Mouse (Mus musculus) midbrain, embryonic 16.5 days (tissue): ENCODE data around the gene Gm10192. TPM values are rescaled to one million over a fixed set of nuclear protein-coding genes. Genes with fewer than 3 reads are reported as not detected.
A peak's percentile ranks its signal among the peaks of the same experiment; 100 is the strongest.
"Not testable (repeated sequence)": the region's sequence is repeated elsewhere in the genome, so short reads cannot be mapped to it uniquely, and the experiment has no call there.

Experiments used
- ATAC-seq: fragments of 200-750 bp; cut with Nextera tagmentation; 2 replicates; pipeline ENCODE4 v1.8.0; 2017; ENCODE audit warnings: moderate TSS enrichment
- H3K27ac ChIP-seq: fragments of 300-500 bp; sonication (generic); 2 replicates; pipeline ENCODE4 v1.5.1; 2014; ENCODE audit warnings: mild to moderate bottlenecking, low read length, mixed read lengths
- H3K27me3 ChIP-seq: fragments of 300-500 bp; sonication (generic); 2 replicates; pipeline ENCODE4 v1.6.1; 2014; ENCODE audit warnings: low read depth, low read length, mixed read lengths; ENCODE audit not compliant: control insufficient read depth, insufficient read depth
- H3K36me3 ChIP-seq: fragments of 300-500 bp; sonication (generic); 2 replicates; pipeline ENCODE4 v1.6.1; 2014; ENCODE audit warnings: mild to moderate bottlenecking, low read length, moderate library complexity, mixed read lengths; ENCODE audit not compliant: control insufficient read depth, insufficient read depth
- H3K4me1 ChIP-seq: fragments of 300-500 bp; sonication (generic); 2 replicates; pipeline ENCODE4 v1.6.1; 2014; ENCODE audit warnings: mild to moderate bottlenecking, low read length, mixed read lengths; ENCODE audit not compliant: control insufficient read depth, insufficient read depth
- H3K4me2 ChIP-seq: fragments of 300-500 bp; sonication (generic); 2 replicates; pipeline ENCODE4 v1.6.1; 2014; ENCODE audit warnings: mild to moderate bottlenecking, low read length, mixed read lengths
- H3K4me3 ChIP-seq: fragments of 300-500 bp; sonication (generic); 2 replicates; pipeline ENCODE4 v1.5.1; 2014; ENCODE audit warnings: low read depth, mild to moderate bottlenecking, low read length, moderate library complexity, mixed read lengths
- H3K9ac ChIP-seq: fragments of 300-500 bp; sonication (generic); 2 replicates; pipeline ENCODE4 v1.6.1; 2014; ENCODE audit warnings: low read depth, low read length, mixed read lengths
- H3K9me3 ChIP-seq: fragments of 300-500 bp; sonication (generic); replicated peaks from 2 replicates; pipeline ENCODE4 v1.6.1; 2014; ENCODE audit warnings: mild to moderate bottlenecking, low read length, mixed read lengths; ENCODE audit not compliant: control insufficient read depth, poor library complexity, severe bottlenecking
- WGBS: fragments of 180-500 bp; shearing (Covaris S2); extraction: QIAGEN DNeasy Blood & Tissue Kit; methylation state at CpG from one replicate; pipeline ENCODE4 v1.1.7; 2014; 5-methylcytosine and 5-hydroxymethylcytosine counted together
- polyA plus RNA-seq: library from polyadenylated mRNA; unstranded; fragments of >200 nt; fragmentation: Nextera tagmentation; extraction: Ambion mirVana; gene quantifications from 2 replicates; pipeline ENCODE4 v1.2.1, GENCODE M21; 2015

Gene Gm10192
- not detected in 2 replicates for polyA plus RNA-seq

DNA sequence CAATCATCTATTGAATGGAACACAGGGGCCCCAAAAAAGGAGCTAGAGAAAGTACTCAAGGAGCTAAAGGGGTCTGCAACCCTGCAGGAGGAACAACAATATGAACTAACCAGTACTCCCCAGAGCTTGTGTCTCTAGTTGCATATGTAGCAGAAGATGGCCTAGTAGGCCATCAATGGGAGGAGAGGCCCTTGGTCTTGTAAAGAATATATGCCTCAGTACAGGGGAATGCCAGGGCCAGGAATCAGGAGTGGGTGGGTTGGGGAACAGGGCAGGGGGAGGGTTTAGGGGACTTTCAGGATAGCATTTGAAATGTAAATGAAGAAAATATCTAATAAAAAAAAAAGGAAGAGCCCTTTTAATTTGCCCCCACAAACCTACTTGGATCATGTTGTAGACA is at the start of gene Gm10192:
Gene Gm10192 (minus strand): TSS at position 101 of the 400 bp plus-strand sequence.
- H3K27ac ChIP-seq, H3K4me2 ChIP-seq, H3K4me3 ChIP-seq, H3K9ac ChIP-seq, H3K9me3 ChIP-seq, H3K27me3 ChIP-seq, ATAC-seq, H3K4me1 ChIP-seq, H3K36me3 ChIP-seq: not testable (repeated sequence)

- ATAC-seq = 0 out of 2 replicates have a peak, but pooled peaks have one; percentile 32
- Histone ChIP-seq H3K9me3 (no peaks in the 10 kb centered on the region), H3K4me3 (no peak overlapping the region), H3K4me2 (no peak overlapping the region), H3K36me3 (no peaks in the 10 kb centered on the region), H3K27ac (no peak overlapping the region), H3K27me3 (no peaks in the 10 kb centered on the region), H3K9ac (no peak overlapping the region), H3K4me1 (no peaks in the 10 kb centered on the region)
- 40% methylated on average over 5 of the region's 5 CpGs for WGBS
These were observed 47.6 kb upstream of the Gm10192 start for GRCm38 (mm10) chr4:97230411-97231104.

GRCm38 (mm10) chr4:97219701-97220100 is 36.7 kb upstream of the Gm10192 start:
- H3K9ac ChIP-seq = no peak overlapping the region
- no peak overlapping the region for H3K4me3 ChIP-seq
- H3K9me3 ChIP-seq = no peaks in the 10 kb centered on the region
- 96% methylated on average over 2 of the region's 2 CpGs for WGBS
- H3K4me1 ChIP-seq = no peaks in the 10 kb centered on the region
- H3K36me3 ChIP-seq = no peaks in the 10 kb centered on the region
- no peak overlapping the region for H3K27ac ChIP-seq
- H3K27me3 ChIP-seq = no peaks in the 10 kb centered on the region
- H3K4me2 ChIP-seq = no peak overlapping the region
- ATAC-seq = no peak

DNA sequence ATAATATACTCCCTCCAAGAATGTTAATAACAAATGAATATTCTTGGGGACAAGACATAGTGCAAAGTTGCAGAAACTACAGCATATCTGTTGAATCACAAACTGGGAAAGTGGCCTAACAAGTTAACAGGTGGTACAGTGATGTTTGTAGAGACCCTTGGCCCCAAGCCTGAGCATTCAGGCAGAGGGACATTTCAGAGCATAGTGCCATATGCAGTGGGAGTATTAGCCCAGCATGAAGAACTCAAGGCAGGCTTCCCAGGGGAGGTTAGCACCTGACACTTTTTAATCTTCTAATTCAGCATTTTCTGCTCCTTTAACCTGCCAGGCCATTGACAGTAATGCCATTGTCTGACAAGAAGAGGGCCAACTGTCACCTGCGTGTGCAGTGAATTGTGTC is 34.9 kb upstream of the Gm10192 start:
- Histone ChIP-seq H3K4me1 (no peaks in the 10 kb centered on the region), H3K4me3 (no peak overlapping the region), H3K9me3 (no peaks in the 10 kb centered on the region), H3K9ac (no peak overlapping the region), H3K36me3 (no peaks in the 10 kb centered on the region), H3K27ac (no peak overlapping the region), H3K4me2 (no peak overlapping the region), H3K27me3 (no peaks in the 10 kb centered on the region)
- WGBS = 81% methylated on average over 1 of the region's 1 CpGs
- ATAC-seq = no peak

- Histone ChIP-seq H3K4me2 (no peak overlapping the region), H3K27ac (no peak overlapping the region), H3K9ac (no peak overlapping the region), H3K4me3 (no peak overlapping the region), H3K27me3 (no peaks in the 10 kb centered on the region), H3K4me1 (no peaks in the 10 kb centered on the region), H3K36me3 (no peaks in the 10 kb centered on the region), H3K9me3 (no peaks in the 10 kb centered on the region)
- no peak for ATAC-seq
These were observed 29.5 kb upstream of the Gm10192 start for GRCm38 (mm10) chr4:97212514-97212913.

GRCm38 (mm10) chr4:97202986-97203385 is 20.0 kb upstream of the Gm10192 start:
- H3K27ac ChIP-seq, ATAC-seq, H3K4me3 ChIP-seq, H3K4me2 ChIP-seq, H3K9ac ChIP-seq, H3K27me3 ChIP-seq, H3K36me3 ChIP-seq, H3K9me3 ChIP-seq, H3K4me1 ChIP-seq: not testable (repeated sequence)
- 61% methylated on average over 2 of the region's 2 CpGs for WGBS

DNA sequence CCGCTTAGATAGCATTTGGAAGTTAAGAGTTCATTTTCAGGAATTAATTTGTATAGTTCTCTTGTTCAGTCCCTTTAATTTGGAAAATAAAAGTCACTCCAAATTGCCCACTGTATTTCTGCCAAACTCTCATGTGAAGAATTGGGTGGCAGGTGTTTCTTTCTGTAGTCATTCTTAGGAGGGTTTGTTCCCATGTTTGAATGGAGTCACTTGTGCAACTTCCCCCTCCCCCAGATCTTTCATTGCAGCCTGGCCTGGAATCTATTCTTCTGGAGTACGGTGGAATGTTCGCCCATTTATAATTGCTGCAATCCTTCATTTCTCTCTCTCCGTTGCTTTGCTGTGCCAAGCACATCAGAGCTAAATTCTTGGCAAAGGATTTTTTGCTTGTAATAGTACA is 10.2 kb upstream of the Gm10192 start:
- 21% methylated on average over 4 of the region's 4 CpGs for WGBS
- H3K27ac ChIP-seq = no peak overlapping the region
- no peaks in the 10 kb centered on the region for H3K36me3 ChIP-seq
- H3K4me2 ChIP-seq = no peak overlapping the region
- no peaks in the 10 kb centered on the region for H3K4me1 ChIP-seq
- ATAC-seq = peak; percentile 54; the same call in 1 of the 2 replicates
- H3K9ac ChIP-seq = no peak overlapping the region
- no peaks in the 10 kb centered on the region for H3K9me3 ChIP-seq
- no peaks in the 10 kb centered on the region for H3K27me3 ChIP-seq
- H3K4me3 ChIP-seq = no peak overlapping the region

DNA sequence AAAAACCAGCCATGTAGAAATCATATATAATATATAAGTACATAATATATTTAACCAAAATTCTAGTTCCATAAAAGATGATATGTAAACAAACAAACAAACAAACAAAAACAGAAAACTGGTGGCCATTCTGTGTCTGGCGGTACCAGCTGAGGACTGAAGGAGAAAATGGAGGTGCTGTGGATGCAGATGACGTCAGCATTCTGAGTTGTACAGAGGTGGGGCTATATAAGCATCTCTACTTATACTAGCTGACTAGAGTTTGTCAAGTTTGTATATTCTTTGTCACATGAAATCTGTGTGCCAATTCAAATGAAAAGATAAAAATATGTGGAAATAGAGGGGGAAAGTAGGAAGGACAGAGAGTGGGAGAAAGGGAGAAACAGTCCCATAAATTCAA is 9.6 kb upstream of the Gm10192 start:
- Histone ChIP-seq H3K27me3 (no peaks in the 10 kb centered on the region), H3K9ac (no peak overlapping the region), H3K4me1 (no peaks in the 10 kb centered on the region), H3K4me3 (no peak overlapping the region), H3K36me3 (no peaks in the 10 kb centered on the region), H3K9me3 (no peaks in the 10 kb centered on the region), H3K27ac (no peak overlapping the region), H3K4me2 (no peak overlapping the region)
- WGBS = 70% methylated on average over 2 of the region's 2 CpGs
- ATAC-seq = no peak

DNA sequence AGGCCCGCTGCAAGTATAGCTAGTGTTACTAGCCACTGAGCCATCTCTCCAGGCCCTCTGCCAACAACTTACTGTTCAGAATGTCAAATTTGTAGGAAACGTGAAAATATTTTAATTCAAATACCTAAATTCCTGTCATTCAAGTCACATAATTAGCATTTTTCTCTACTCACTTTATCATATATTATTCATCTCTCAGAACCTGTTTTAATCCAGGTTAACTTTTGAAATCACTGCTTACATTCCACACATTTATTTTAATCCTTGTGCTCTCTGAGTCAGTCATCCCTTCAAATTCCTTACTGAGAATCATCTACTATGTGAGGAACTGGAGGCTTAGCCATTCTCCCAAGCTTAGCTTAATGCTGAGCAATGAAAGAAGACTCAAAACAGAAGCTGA is 2.6 kb downstream of the Gm10192 start:
- ATAC-seq = no peak
- H3K27me3 ChIP-seq = no peaks in the 10 kb centered on the region
- no peaks in the 10 kb centered on the region for H3K9me3 ChIP-seq
- no peak overlapping the region for H3K9ac ChIP-seq
- WGBS = 69% methylated on average over 2 of the region's 2 CpGs
- H3K36me3 ChIP-seq = no peaks in the 10 kb centered on the region
- no peaks in the 10 kb centered on the region for H3K4me1 ChIP-seq
- no peak overlapping the region for H3K4me2 ChIP-seq
- H3K4me3 ChIP-seq = no peak overlapping the region
- no peak overlapping the region for H3K27ac ChIP-seq
